Mouse (Mus musculus): ENCODE data around the gene Slc25a51.
"Not testable (repeated sequence)": the region's sequence is repeated elsewhere in the genome, so short reads cannot be mapped to it uniquely, and the experiment has no call there.

Slc25a51 gene

GRCm38 (mm10) chr4:45402878-45403498 lies 5.6 kb downstream of the Slc25a51 start:
- CTCF ChIA-PET, result interaction anchor here (0.7 kb wide), 1 partner anchor 1027 kb away, joined by 7 read pairs; no protein-coding TSS in a partner anchor

GRCm38 (mm10) chr4:45402281-45402680 lies 6.3 kb downstream of the Slc25a51 start:
- CTCF ChIA-PET, result interaction anchor here (0.7 kb wide), 1 partner anchor 1026 kb away, joined by 7 read pairs; no protein-coding TSS in a partner anchor

- CTCF ChIA-PET, result no interaction called here
Observed at GRCm38 (mm10) chr4:45399421-45400210, 8.9 kb downstream of the Slc25a51 start.

- CTCF ChIA-PET, result interaction anchor here (0.7 kb wide), 1 partner anchor 18 kb away, joined by 4 read pairs; no protein-coding TSS in a partner anchor
Observed at GRCm38 (mm10) chr4:45398315-45398714, 10.3 kb downstream of the Slc25a51 start.

- CTCF ChIA-PET, result not testable (repeated sequence)
Observed at GRCm38 (mm10) chr4:45396211-45396610, 12.4 kb downstream of the Slc25a51 start.

- CTCF ChIA-PET, result interaction anchor here (0.7 kb wide), 1 partner anchor 197 kb away, joined by 3 read pairs; no protein-coding TSS in a partner anchor
Observed at GRCm38 (mm10) chr4:45393658-45394057, 14.9 kb downstream of the Slc25a51 start.

GRCm38 (mm10) chr4:45392994-45393393 lies 15.6 kb downstream of the Slc25a51 start:
- CTCF ChIA-PET, result no interaction called here

- CTCF ChIA-PET, result no interaction called here
Observed at GRCm38 (mm10) chr4:45392572-45392971, 16.0 kb downstream of the Slc25a51 start.

- CTCF ChIA-PET, result no interaction called here
Observed at GRCm38 (mm10) chr4:45392099-45392498, 16.5 kb downstream of the Slc25a51 start.

- CTCF ChIA-PET, result not testable (repeated sequence)
Observed at GRCm38 (mm10) chr4:45387296-45387695, 21.3 kb downstream of the Slc25a51 start.

- CTCF ChIA-PET, result not testable (repeated sequence)
Observed at GRCm38 (mm10) chr4:45382133-45382532, 26.4 kb downstream of the Slc25a51 start.

GRCm38 (mm10) chr4:45380903-45381580 lies 27.5 kb downstream of the Slc25a51 start:
- CTCF ChIA-PET, result not testable (repeated sequence)

GRCm38 (mm10) chr4:45376573-45376972 lies 32.0 kb downstream of the Slc25a51 start:
- CTCF ChIA-PET, result no interaction called here

GRCm38 (mm10) chr4:45374879-45375278 lies 33.7 kb downstream of the Slc25a51 start:
- CTCF ChIA-PET, result no interaction called here

GRCm38 (mm10) chr4:45371261-45371660 lies 37.3 kb downstream of the Slc25a51 start:
- CTCF ChIA-PET, result interaction anchor here (0.7 kb wide), 1 partner anchor 381 kb away, joined by 5 read pairs; no protein-coding TSS in a partner anchor

- CTCF ChIA-PET, result no interaction called here
Observed at GRCm38 (mm10) chr4:45356653-45357052, 51.9 kb downstream of the Slc25a51 start.

All from spleen, embryonic (tissue).